Mouse (Mus musculus): Measurements from ENCODE around the gene Txndc2. TPM values are rescaled to one million over a fixed set of nuclear protein-coding genes. Genes with fewer than 3 reads are reported as not detected.
"Not testable (repeated sequence)": the region's sequence is repeated elsewhere in the genome, so short reads cannot be mapped to it uniquely, and the experiment has no call there.

The Txndc2 gene
- polyA plus RNA-seq, 1 experiment from 2014 or later: not detected

- Histone ChIP-seq H3K9me3 (ENCODE audit: control insufficient read depth, low read length) (no peaks in the 10 kb centered on the region), H3K4me1 (ENCODE audit: control insufficient read depth, insufficient read depth, low read length) (no peaks in the 10 kb centered on the region; the same call in 1 of the 2 replicates), H3K9ac (ENCODE audit: low read depth, low read length) (no peak overlapping the region), H3K36me3 (ENCODE audit: control insufficient read depth, insufficient read depth, low read length) (no peaks in the 10 kb centered on the region), H3K27me3 (ENCODE audit: control insufficient read depth, insufficient read depth, low read length) (no peaks in the 10 kb centered on the region), H3K27ac (ENCODE audit: low read depth, low read length) (no peak overlapping the region), H3K4me2 (replicated peaks; ENCODE audit: low read depth, low read length) (no peak overlapping the region), H3K4me3 (ENCODE audit: low read length) (no peak overlapping the region)
- no peak for ATAC-seq (ENCODE audit: low FRiP score, low TSS enrichment)
- WGBS: 49% methylated on average over 5 of the region's 5 CpGs
These were observed 6.0 kb upstream of the Txndc2 start for GRCm38 (mm10) chr17:65647961-65648360.

GRCm38 (mm10) chr17:65647226-65647625 lies 5.3 kb upstream of the Txndc2 start:
- WGBS: 82% methylated on average over 6 of the region's 6 CpGs
- Histone ChIP-seq H3K36me3 (ENCODE audit: control insufficient read depth, insufficient read depth, low read length) (no peaks in the 10 kb centered on the region), H3K4me1 (ENCODE audit: control insufficient read depth, insufficient read depth, low read length) (peaks cover 6% of the 10 kb centered on the region), H3K4me2 (replicated peaks; ENCODE audit: low read depth, low read length) (no peak overlapping the region), H3K27ac (ENCODE audit: low read depth, low read length) (no peak overlapping the region), H3K9me3 (ENCODE audit: control insufficient read depth, low read length) (no peaks in the 10 kb centered on the region), H3K4me3 (ENCODE audit: low read length) (no peak overlapping the region), H3K27me3 (ENCODE audit: control insufficient read depth, insufficient read depth, low read length) (no peaks in the 10 kb centered on the region), H3K9ac (ENCODE audit: low read depth, low read length) (no peak overlapping the region)
- no peak for ATAC-seq (ENCODE audit: low FRiP score, low TSS enrichment)

- H3K4me3 ChIP-seq (ENCODE audit: low read length): no peak overlapping the region
- H3K36me3 ChIP-seq (ENCODE audit: control insufficient read depth, insufficient read depth, low read length): no peaks in the 10 kb centered on the region
- WGBS: 62% methylated on average over 5 of the region's 5 CpGs
- no peak overlapping the region for H3K9ac ChIP-seq (ENCODE audit: low read depth, low read length)
- ATAC-seq (ENCODE audit: low FRiP score, low TSS enrichment): no peak
- no peak overlapping the region for H3K4me2 ChIP-seq (replicated peaks; ENCODE audit: low read depth, low read length)
- peaks cover 6% of the 10 kb centered on the region for H3K4me1 ChIP-seq (ENCODE audit: control insufficient read depth, insufficient read depth, low read length)
- H3K27ac ChIP-seq (ENCODE audit: low read depth, low read length): no peak overlapping the region
- no peaks in the 10 kb centered on the region for H3K27me3 ChIP-seq (ENCODE audit: control insufficient read depth, insufficient read depth, low read length)
- H3K9me3 ChIP-seq (ENCODE audit: control insufficient read depth, low read length): no peaks in the 10 kb centered on the region
These were observed 1.6 kb upstream of the Txndc2 start for GRCm38 (mm10) chr17:65643579-65643978.

- H3K9me3 ChIP-seq (ENCODE audit: control insufficient read depth, low read length): no peaks in the 10 kb centered on the region
- H3K27ac ChIP-seq (ENCODE audit: low read depth, low read length): no peak overlapping the region
- ATAC-seq (ENCODE audit: low FRiP score, low TSS enrichment): 0 out of 2 replicates have a peak, but pooled peaks have one; percentile 24
- H3K4me2 ChIP-seq (replicated peaks; ENCODE audit: low read depth, low read length): no peak overlapping the region
- no peak overlapping the region for H3K4me3 ChIP-seq (ENCODE audit: low read length)
- H3K27me3 ChIP-seq (ENCODE audit: control insufficient read depth, insufficient read depth, low read length): no peaks in the 10 kb centered on the region
- no peaks in the 10 kb centered on the region for H3K36me3 ChIP-seq (ENCODE audit: control insufficient read depth, insufficient read depth, low read length)
- no peak overlapping the region for H3K9ac ChIP-seq (ENCODE audit: low read depth, low read length)
- H3K4me1 ChIP-seq (ENCODE audit: control insufficient read depth, insufficient read depth, low read length): peaks cover 6% of the 10 kb centered on the region
- 33% methylated on average over 10 of the region's 10 CpGs for WGBS
These were observed 1.1 kb upstream of the Txndc2 start for GRCm38 (mm10) chr17:65643051-65643521.

GRCm38 (mm10) chr17:65642578-65642991 lies 617 bp upstream of the Txndc2 start:
- ATAC-seq (ENCODE audit: low FRiP score, low TSS enrichment): peak; percentile 59; the same call in 1 of the 2 replicates

GRCm38 (mm10) chr17:65639144-65639543 lies 2.8 kb downstream of the Txndc2 start:
- Histone ChIP-seq H3K9me3 (ENCODE audit: control insufficient read depth, low read length) (no peaks in the 10 kb centered on the region), H3K4me1 (ENCODE audit: control insufficient read depth, insufficient read depth, low read length) (peaks cover 6% of the 10 kb centered on the region), H3K27me3 (ENCODE audit: control insufficient read depth, insufficient read depth, low read length) (no peaks in the 10 kb centered on the region), H3K4me3 (ENCODE audit: low read length) (no peak overlapping the region), H3K27ac (ENCODE audit: low read depth, low read length) (no peak overlapping the region), H3K4me2 (replicated peaks; ENCODE audit: low read depth, low read length) (no peak overlapping the region), H3K36me3 (ENCODE audit: control insufficient read depth, insufficient read depth, low read length) (no peaks in the 10 kb centered on the region), H3K9ac (ENCODE audit: low read depth, low read length) (no peak overlapping the region)
- no peak for ATAC-seq (ENCODE audit: low FRiP score, low TSS enrichment)
- WGBS: 90% methylated on average over 1 of the region's 1 CpGs

More at GRCm38 (mm10) chr17:65642578-65642991, 617 bp upstream of the Txndc2 start:
- Histone ChIP-seq H3K36me3 (ENCODE audit: control insufficient read depth, insufficient read depth, low read length) (no peaks in the 10 kb centered on the region), H3K27ac (ENCODE audit: low read depth, low read length) (no peak overlapping the region), H3K9me3 (ENCODE audit: control insufficient read depth, low read length) (no peaks in the 10 kb centered on the region), H3K4me1 (ENCODE audit: control insufficient read depth, insufficient read depth, low read length) (peaks cover 6% of the 10 kb centered on the region), H3K4me3 (ENCODE audit: low read length) (no peak overlapping the region), H3K4me2 (replicated peaks; ENCODE audit: low read depth, low read length) (no peak overlapping the region), H3K27me3 (ENCODE audit: control insufficient read depth, insufficient read depth, low read length) (no peaks in the 10 kb centered on the region), H3K9ac (ENCODE audit: low read depth, low read length) (no peak overlapping the region)
- WGBS: 31% methylated on average over 5 of the region's 5 CpGs

GRCm38 (mm10) chr17:65635715-65636360 lies 6.1 kb downstream of the Txndc2 start:
- Histone ChIP-seq H3K36me3 (ENCODE audit: control insufficient read depth, insufficient read depth, low read length) (no peaks in the 10 kb centered on the region), H3K27me3 (ENCODE audit: control insufficient read depth, insufficient read depth, low read length) (no peaks in the 10 kb centered on the region), H3K4me1 (ENCODE audit: control insufficient read depth, insufficient read depth, low read length) (no peaks in the 10 kb centered on the region), H3K27ac (ENCODE audit: low read depth, low read length) (no peak overlapping the region), H3K9ac (ENCODE audit: low read depth, low read length) (no peak overlapping the region), H3K4me2 (replicated peaks; ENCODE audit: low read depth, low read length) (no peak overlapping the region), H3K9me3 (ENCODE audit: control insufficient read depth, low read length) (no peaks in the 10 kb centered on the region), H3K4me3 (ENCODE audit: low read length) (no peak overlapping the region)
- WGBS: 46% methylated on average over 14 of the region's 14 CpGs
- no peak for ATAC-seq (ENCODE audit: low FRiP score, low TSS enrichment)

GRCm38 (mm10) chr17:65629943-65630342 lies 12.0 kb downstream of the Txndc2 start:
- Histone ChIP-seq H3K4me3 (ENCODE audit: low read length) (no peak overlapping the region), H3K4me1 (ENCODE audit: control insufficient read depth, insufficient read depth, low read length) (no peaks in the 10 kb centered on the region), H3K4me2 (replicated peaks; ENCODE audit: low read depth, low read length) (no peak overlapping the region), H3K9me3 (ENCODE audit: control insufficient read depth, low read length) (no peaks in the 10 kb centered on the region), H3K27ac (ENCODE audit: low read depth, low read length) (no peak overlapping the region), H3K9ac (ENCODE audit: low read depth, low read length) (no peak overlapping the region), H3K36me3 (ENCODE audit: control insufficient read depth, insufficient read depth, low read length) (no peaks in the 10 kb centered on the region), H3K27me3 (ENCODE audit: control insufficient read depth, insufficient read depth, low read length) (no peaks in the 10 kb centered on the region)
- WGBS: 85% methylated on average over 6 of the region's 6 CpGs
- no peak for ATAC-seq (ENCODE audit: low FRiP score, low TSS enrichment)

- ATAC-seq (ENCODE audit: low FRiP score, low TSS enrichment): not testable (repeated sequence)
- 52% methylated on average over 13 of the region's 13 CpGs for WGBS
These were observed 13.0 kb downstream of the Txndc2 start for GRCm38 (mm10) chr17:65628823-65629532.

More at GRCm38 (mm10) chr17:65628823-65629532, 13.0 kb downstream of the Txndc2 start:
- H3K9me3 ChIP-seq (ENCODE audit: control insufficient read depth, low read length); H3K4me2 ChIP-seq (replicated peaks; ENCODE audit: low read depth, low read length); H3K27ac ChIP-seq (ENCODE audit: low read depth, low read length); H3K27me3 ChIP-seq (ENCODE audit: control insufficient read depth, insufficient read depth, low read length); H3K9ac ChIP-seq (ENCODE audit: low read depth, low read length); H3K4me1 ChIP-seq (ENCODE audit: control insufficient read depth, insufficient read depth, low read length); H3K4me3 ChIP-seq (ENCODE audit: low read length); H3K36me3 ChIP-seq (ENCODE audit: control insufficient read depth, insufficient read depth, low read length): not testable (repeated sequence)
